Mouse (Mus musculus) neural tube, embryonic 13.5 days (tissue): ENCODE data around the gene Gm11020. TPM values are rescaled to one million over a fixed set of nuclear protein-coding genes. Genes with fewer than 3 reads are reported as not detected.

ENCODE experiments used
- ATAC-seq: fragments of 200-750 bp; cut with Nextera tagmentation; 2 replicates; pipeline ENCODE4 v1.8.0; 2017; ENCODE audit warnings: low read depth, mild to moderate bottlenecking, moderate TSS enrichment, moderate library complexity
- H3K27ac ChIP-seq: fragments of 300-500 bp; sonication (generic); replicated peaks from 2 replicates; pipeline ENCODE4 v1.5.1; 2015; ENCODE audit warnings: moderate library complexity, mild to moderate bottlenecking, inconsistent platforms
- H3K27me3 ChIP-seq: fragments of 300-500 bp; sonication (generic); 2 replicates; pipeline ENCODE4 v1.6.1; 2015; ENCODE audit warnings: mild to moderate bottlenecking, inconsistent platforms
- H3K36me3 ChIP-seq: fragments of 300-500 bp; sonication (generic); 2 replicates; pipeline ENCODE4 v1.6.1; 2015; ENCODE audit warnings: mild to moderate bottlenecking, inconsistent platforms
- H3K4me1 ChIP-seq: fragments of 300-500 bp; sonication (generic); replicated peaks from 2 replicates; pipeline ENCODE4 v1.6.1; 2015; ENCODE audit warnings: inconsistent platforms
- H3K4me2 ChIP-seq: fragments of 300-500 bp; sonication (generic); 2 replicates; pipeline ENCODE4 v1.6.1; 2015; ENCODE audit warnings: inconsistent platforms, mild to moderate bottlenecking, moderate library complexity
- H3K4me3 ChIP-seq: fragments of 300-500 bp; sonication (generic); 2 replicates; pipeline ENCODE4 v1.5.1; 2015; ENCODE audit warnings: mild to moderate bottlenecking, inconsistent platforms
- H3K9ac ChIP-seq: fragments of 300-500 bp; sonication (generic); 2 replicates; pipeline ENCODE4 v1.6.1; 2015; ENCODE audit warnings: moderate library complexity, mild to moderate bottlenecking, inconsistent platforms
- H3K9me3 ChIP-seq: fragments of 300-500 bp; sonication (generic); 2 replicates; pipeline ENCODE4 v1.6.1; 2016; ENCODE audit warnings: inconsistent platforms
- WGBS: fragments of 180-500 bp; shearing (Covaris S2); methylation state at CpG from one replicate; pipeline ENCODE4 v1.1.7; 2015; 5-methylcytosine and 5-hydroxymethylcytosine counted together
- polyA plus RNA-seq: library from polyadenylated mRNA; unstranded; fragments of >200 nt; fragmentation: Nextera tagmentation; extraction: Ambion mirVana; gene quantifications from 2 replicates; pipeline ENCODE4 v1.2.1, GENCODE M21; 2015

Gene Gm11020
- polyA plus RNA-seq, 1 experiment from 2014 or later, result not detected

DNA sequence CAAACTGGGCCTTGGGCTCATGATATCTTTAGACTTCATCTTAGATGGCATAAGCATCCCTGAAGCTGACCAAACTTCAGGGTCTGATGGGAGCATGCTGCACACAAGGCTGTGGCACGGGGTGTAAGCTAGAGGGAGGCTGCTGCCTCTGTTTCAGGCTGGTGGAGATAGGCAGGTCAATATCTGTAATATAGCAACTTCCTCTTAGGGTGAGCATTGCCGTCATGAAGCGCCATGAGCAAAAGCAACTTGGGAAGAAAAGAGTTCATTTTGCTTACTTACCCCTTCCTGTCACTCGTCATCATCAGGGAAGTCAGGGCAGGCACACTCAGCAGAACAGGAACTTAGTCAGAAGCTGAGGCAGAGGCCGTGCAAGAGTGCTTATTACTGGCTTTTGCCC is 12.4 kb downstream of the Gm11020 start:
- no peak overlapping the region for H3K4me3 ChIP-seq
- no peaks in the 10 kb centered on the region for H3K9me3 ChIP-seq
- ATAC-seq, result no peak
- no peak overlapping the region for H3K27ac ChIP-seq
- H3K9ac ChIP-seq, result no peak overlapping the region
- H3K4me2 ChIP-seq, result no peak overlapping the region
- no peaks in the 10 kb centered on the region for H3K27me3 ChIP-seq
- H3K36me3 ChIP-seq, result no peaks in the 10 kb centered on the region
- no peaks in the 10 kb centered on the region for H3K4me1 ChIP-seq
- 85% methylated on average over 5 of the region's 5 CpGs for WGBS

DNA sequence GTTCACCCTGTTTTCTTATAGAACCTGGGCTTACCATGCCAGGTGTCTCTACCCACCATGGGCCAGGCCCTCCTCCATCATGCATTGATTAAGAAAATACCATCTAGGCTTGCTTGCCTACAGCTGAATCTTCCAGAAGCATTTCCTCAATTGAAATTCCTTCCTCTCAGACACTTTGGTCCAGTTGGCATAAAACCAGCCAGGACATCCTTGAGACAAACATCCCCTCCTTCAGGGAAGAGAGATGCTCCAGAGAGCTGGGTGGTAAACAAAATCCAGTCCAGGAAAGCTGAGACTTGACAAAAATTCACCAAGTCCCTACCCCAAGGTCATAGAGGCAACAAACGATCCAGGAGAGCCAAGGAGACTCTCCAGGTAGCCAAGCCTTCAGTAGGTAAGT is 12.8 kb downstream of the Gm11020 start:
- no peak for ATAC-seq
- Histone ChIP-seq H3K4me3 (no peak overlapping the region), H3K9ac (no peak overlapping the region), H3K9me3 (no peaks in the 10 kb centered on the region), H3K4me2 (no peak overlapping the region), H3K27ac (no peak overlapping the region), H3K4me1 (no peaks in the 10 kb centered on the region), H3K27me3 (no peaks in the 10 kb centered on the region), H3K36me3 (no peaks in the 10 kb centered on the region)
- WGBS, result 63% methylated on average over 1 of the region's 1 CpGs

DNA sequence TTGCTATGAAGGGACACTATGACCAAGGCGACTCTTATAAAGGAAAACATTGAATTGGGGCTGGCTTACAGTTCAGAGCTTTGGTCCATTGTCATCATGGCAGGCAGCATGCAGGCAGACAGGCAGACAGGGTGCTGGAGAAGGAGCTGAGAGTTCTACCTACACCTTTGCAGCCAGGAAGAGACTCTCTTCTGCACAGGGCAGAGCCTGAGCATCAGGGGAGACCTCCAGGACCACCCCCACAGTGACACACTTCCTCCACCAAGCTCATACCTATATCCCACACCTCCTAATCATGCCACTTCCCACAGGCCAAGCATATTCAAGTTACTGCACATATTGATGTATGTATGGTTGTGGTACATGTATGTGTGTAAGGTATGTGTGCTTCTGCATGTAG is 15.4 kb downstream of the Gm11020 start:
- H3K27ac ChIP-seq, result no peak overlapping the region
- peaks cover 13% of the 10 kb centered on the region for H3K4me1 ChIP-seq
- no peak overlapping the region for H3K9ac ChIP-seq
- 86% methylated on average over 1 of the region's 1 CpGs for WGBS
- no peak overlapping the region for H3K4me2 ChIP-seq
- H3K27me3 ChIP-seq, result no peaks in the 10 kb centered on the region
- H3K4me3 ChIP-seq, result no peak overlapping the region
- no peak for ATAC-seq
- H3K36me3 ChIP-seq, result no peaks in the 10 kb centered on the region
- H3K9me3 ChIP-seq, result no peaks in the 10 kb centered on the region

DNA sequence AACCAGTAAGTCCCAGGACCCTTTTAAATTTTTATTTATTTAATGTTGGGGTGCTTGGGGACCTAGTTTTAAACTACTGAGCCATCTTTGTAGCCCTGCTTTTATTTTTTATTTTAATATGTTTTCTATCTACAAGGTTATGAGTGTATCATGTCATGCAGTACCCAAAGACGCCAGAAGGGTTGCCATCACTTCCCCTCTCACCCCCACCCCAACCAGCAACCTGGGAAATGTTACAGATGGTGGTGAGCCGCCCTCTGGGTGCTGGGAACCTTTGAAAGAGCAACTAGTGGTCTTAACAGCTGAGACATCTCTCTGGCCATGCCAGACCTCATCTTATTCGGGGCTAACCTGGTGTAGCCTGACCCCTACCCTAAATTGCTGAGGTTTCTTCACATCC is 16.5 kb downstream of the Gm11020 start:
- Histone ChIP-seq H3K36me3 (no peaks in the 10 kb centered on the region), H3K9me3 (no peaks in the 10 kb centered on the region), H3K9ac (no peak overlapping the region), H3K4me2 (no peak overlapping the region), H3K4me3 (no peak overlapping the region), H3K27me3 (no peaks in the 10 kb centered on the region), H3K27ac (no peak overlapping the region), H3K4me1 (peaks cover 13% of the 10 kb centered on the region)
- no peak for ATAC-seq
- 53% methylated on average over 3 of the region's 3 CpGs for WGBS

DNA sequence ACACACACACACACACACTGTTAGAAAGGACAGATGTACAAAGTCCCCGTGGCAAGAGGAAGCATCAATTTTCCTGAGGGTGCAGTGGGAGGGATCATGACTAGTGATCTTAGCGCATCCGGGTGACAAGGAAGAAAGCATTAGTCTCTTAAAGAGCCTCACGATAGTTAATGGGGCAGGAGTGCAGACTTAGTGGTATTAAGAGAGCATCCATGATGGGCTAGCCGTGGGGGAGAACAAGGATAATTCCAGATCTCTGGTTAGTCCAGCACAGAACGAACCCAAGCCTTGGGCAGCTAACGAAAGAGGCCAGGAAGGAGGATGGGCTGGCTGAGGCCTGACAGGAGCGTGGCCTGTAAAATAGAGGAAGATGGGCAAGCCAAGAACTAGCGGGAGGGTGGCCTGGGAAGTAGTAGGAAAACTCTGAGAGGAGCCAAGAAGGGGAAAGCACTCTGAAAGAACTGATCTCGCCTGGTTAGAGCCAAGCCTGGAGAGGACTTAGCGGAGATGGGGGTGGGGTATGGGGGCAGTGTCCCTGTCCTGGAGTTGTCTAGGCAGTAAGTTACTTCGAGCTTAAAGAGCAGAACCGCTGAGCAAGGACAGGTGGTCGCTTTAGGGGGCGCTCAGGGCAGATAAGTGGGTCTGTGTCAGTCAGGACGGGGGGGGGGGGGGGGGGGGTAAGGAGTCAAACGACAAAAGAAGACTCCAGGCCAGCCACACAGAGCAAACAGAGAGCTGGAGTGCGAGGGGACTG is 18.0 kb downstream of the Gm11020 start, which contains the start of gene Cmtm3:
Cmtm3 (plus strand) TSS at position 182 of the 754 bp plus-strand sequence.
- ATAC-seq, result no peak; the same call in 1 of the 2 replicates
- peak within 1 kb of the TSS; percentile 86 for H3K4me2 ChIP-seq
- 20% methylated on average over 16 of the region's 18 CpGs for WGBS

DNA sequence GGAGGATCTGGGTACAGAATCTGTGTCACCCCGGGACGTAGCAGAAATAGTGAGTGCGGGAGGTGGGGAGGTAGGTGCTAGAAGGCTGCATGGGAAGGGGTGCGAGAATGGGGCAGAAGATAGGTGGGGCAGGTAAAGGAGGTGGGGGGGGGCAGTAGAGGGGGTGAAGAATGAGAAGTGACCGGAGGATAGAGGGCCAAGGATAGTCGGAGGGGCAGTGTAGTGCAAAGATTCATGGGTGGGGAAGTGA is 18.5 kb downstream of the Gm11020 start:
- Histone ChIP-seq H3K36me3 (no peaks in the 10 kb centered on the region), H3K4me2 (peak overlapping the region; percentile 86), H3K4me1 (peaks cover 16% of the 10 kb centered on the region), H3K4me3 (peak overlapping the region; percentile 60), H3K27ac (no peak overlapping the region), H3K9ac (peak overlapping the region; percentile 78), H3K27me3 (no peaks in the 10 kb centered on the region), H3K9me3 (no peaks in the 10 kb centered on the region)
- ATAC-seq, result peak; percentile 9
- 0% methylated on average over 6 of the region's 6 CpGs for WGBS

More for the DNA sequence above, 18.0 kb downstream of the Gm11020 start, which contains the start of gene Cmtm3:
- H3K4me1 ChIP-seq, result peaks cover 16% of the 10 kb centered on the region
- peak within 1 kb of the TSS; percentile 60 for H3K4me3 ChIP-seq
- no peaks in the 10 kb centered on the region for H3K36me3 ChIP-seq
- H3K9me3 ChIP-seq, result no peaks in the 10 kb centered on the region
- H3K9ac ChIP-seq, result peak within 1 kb of the TSS; percentile 78
- H3K27me3 ChIP-seq, result no peaks in the 10 kb centered on the region
- no peak within 1 kb of the TSS for H3K27ac ChIP-seq

DNA sequence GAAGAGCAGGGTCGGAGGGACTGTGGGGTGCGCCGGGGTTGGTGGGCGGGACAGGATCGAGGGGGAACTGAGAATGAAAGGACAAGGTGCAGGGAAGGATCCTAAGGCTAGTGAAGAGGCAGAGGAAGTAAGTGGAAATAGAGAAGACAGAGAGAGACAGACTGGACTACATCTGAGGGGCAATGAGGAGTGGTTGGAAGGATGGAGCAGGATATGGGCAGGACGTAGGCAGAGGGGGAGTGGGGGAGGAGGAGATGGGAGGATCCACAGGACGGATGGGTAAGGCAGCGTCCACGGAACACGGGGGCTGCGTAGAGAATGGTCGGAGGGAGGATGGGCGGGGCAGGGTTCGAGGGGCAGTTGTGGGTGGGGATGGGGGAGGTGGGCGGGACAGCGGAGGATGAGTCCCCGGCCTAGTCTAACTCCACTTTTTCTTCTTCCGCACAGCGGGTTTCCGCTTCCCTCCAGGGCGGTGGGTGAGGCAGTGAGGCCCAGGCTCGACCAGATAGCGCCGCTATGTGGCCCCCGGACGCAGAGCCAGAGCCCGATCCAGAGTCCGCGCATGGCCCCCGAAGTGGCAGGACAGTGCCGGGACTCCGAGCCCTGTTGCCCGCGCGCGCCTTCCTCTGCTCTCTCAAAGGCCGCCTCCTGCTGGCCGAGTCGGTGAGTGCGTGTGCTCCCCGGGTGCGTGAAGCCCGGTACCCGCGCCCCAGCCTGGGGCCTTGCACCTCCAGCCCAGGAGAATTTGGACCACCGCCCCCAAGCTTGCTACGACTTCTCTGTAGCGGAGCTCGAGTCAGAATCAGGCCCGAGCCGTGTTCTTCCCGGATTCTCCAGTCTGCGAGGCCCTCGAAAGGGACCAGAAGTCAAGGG is 19.1 kb downstream of the Gm11020 start:
- Histone ChIP-seq H3K27me3 (no peaks in the 10 kb centered on the region), H3K4me3 (peak overlapping the region; percentile 60), H3K4me1 (peaks cover 16% of the 10 kb centered on the region), H3K36me3 (no peaks in the 10 kb centered on the region), H3K9ac (peak overlapping the region; percentile 78), H3K9me3 (no peaks in the 10 kb centered on the region), H3K27ac (peak overlapping the region; percentile 75), H3K4me2 (peak overlapping the region; percentile 86)
- WGBS, result under 1% methylated on average over 51 of the region's 54 CpGs
- peak; percentile 77 for ATAC-seq

DNA sequence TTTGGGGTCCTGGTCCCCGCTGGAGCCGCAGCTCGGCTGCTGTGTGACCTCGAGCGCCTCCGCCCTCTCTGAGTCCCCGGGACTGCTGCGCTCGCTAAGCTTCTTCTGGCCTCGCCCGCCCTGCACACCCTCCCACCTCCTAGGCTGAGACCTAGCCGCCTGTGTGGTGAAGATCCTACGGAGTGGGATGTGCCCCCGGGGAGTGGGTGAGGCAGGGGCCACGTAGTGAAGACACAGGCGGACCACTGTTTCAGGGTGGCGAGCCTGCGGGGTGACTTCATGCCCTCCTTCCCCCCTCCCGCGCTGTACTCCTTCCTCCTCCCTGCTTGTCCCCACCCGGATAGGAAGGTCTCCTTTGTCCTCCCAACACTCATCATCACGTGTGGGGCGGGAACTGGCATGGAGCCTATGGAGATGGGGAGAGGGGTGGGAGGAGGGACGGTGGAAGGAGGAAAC is 19.8 kb downstream of the Gm11020 start:
- ATAC-seq, result peak; percentile 72
- peak overlapping the region; percentile 86 for H3K4me2 ChIP-seq
- under 1% methylated on average over 24 of the region's 24 CpGs for WGBS
- peak overlapping the region; percentile 60 for H3K4me3 ChIP-seq
- H3K9ac ChIP-seq, result peak overlapping the region; percentile 78
- no peaks in the 10 kb centered on the region for H3K36me3 ChIP-seq
- peak overlapping the region; percentile 75 for H3K27ac ChIP-seq
- no peaks in the 10 kb centered on the region for H3K9me3 ChIP-seq
- peaks cover 16% of the 10 kb centered on the region for H3K4me1 ChIP-seq
- H3K27me3 ChIP-seq, result no peaks in the 10 kb centered on the region

DNA sequence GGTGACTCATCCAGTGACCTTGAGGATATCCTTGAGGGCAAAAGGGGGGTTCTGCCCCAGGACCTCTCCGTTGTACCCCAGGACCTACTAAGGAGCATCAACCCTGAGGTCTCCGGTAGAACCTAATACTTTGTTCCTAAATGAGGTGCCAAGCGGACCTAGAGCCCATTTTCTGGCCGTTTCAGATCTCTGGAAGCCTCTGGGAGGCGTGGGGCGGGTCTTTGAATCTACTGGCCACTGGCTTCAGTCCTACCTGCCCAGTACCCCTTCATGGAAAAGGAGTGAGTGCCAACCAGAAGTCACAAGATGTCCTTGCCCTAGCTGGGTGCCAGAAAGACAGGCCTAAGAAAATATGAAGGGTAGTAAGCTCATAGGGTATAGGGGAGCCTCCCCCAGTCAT is 20.3 kb downstream of the Gm11020 start:
- 43% methylated on average over 6 of the region's 6 CpGs for WGBS
- no peak overlapping the region for H3K9ac ChIP-seq
- peak overlapping the region; percentile 60 for H3K4me3 ChIP-seq
- H3K36me3 ChIP-seq, result no peaks in the 10 kb centered on the region
- peak overlapping the region; percentile 86 for H3K4me2 ChIP-seq
- H3K4me1 ChIP-seq, result peaks cover 18% of the 10 kb centered on the region
- H3K27ac ChIP-seq, result no peak overlapping the region
- H3K27me3 ChIP-seq, result no peaks in the 10 kb centered on the region
- ATAC-seq, result no peak
- H3K9me3 ChIP-seq, result no peaks in the 10 kb centered on the region

DNA sequence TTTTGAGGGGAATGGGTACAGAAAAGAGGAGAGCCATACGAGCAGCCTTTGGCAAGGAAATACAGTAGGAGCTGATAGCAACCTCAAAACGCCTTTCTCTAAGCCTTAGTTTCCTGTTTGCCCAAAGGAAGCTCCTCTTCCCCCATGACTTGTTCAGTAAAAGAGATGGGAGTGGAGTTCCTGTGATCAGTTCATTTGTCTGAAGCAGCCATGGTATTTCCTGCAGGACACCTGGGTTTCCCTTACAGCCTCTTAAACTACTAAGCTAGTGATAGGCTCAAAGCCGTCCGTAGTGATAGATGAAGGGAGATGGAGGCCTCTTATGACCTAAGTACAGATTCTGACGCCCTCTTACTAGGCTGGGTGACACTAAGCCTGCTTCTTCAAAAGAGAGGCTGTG is 21.1 kb downstream of the Gm11020 start:
- H3K4me1 ChIP-seq, result peaks cover 20% of the 10 kb centered on the region
- ATAC-seq, result no peak

DNA sequence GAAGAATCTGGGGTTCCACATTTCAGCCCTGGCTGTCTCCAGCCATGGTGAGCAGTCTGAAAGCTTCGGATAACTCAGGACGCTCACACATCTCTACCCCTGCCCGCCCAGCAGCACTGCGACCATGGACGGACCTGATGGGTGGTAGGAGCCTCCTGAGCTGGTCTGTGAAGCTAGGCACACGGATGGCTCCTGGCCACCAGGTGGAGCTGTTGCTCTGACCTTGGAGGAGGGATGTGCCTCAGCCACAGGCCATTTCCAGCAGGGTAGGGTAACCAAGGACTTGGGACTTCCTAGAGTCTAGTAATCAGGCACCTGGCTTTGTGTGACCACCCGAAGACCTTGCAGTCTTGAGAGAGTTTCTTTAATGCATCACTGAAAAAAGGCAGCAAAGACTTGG is 22.6 kb downstream of the Gm11020 start:
- no peak overlapping the region for H3K4me2 ChIP-seq
- no peak overlapping the region for H3K27ac ChIP-seq
- no peaks in the 10 kb centered on the region for H3K27me3 ChIP-seq
- peak; percentile 28; the same call in 1 of the 2 replicates for ATAC-seq
- H3K36me3 ChIP-seq, result peaks cover 6% of the 10 kb centered on the region; the same call in 1 of the 2 replicates
- peaks cover 20% of the 10 kb centered on the region for H3K4me1 ChIP-seq
- H3K9me3 ChIP-seq, result no peaks in the 10 kb centered on the region
- 17% methylated on average over 7 of the region's 7 CpGs for WGBS
- no peak overlapping the region for H3K9ac ChIP-seq
- H3K4me3 ChIP-seq, result no peak overlapping the region

More for the DNA sequence above, 21.1 kb downstream of the Gm11020 start:
- no peak overlapping the region for H3K27ac ChIP-seq
- 82% methylated on average over 5 of the region's 5 CpGs for WGBS
- H3K4me3 ChIP-seq, result no peak overlapping the region
- H3K36me3 ChIP-seq, result no peaks in the 10 kb centered on the region
- H3K9ac ChIP-seq, result no peak overlapping the region
- H3K9me3 ChIP-seq, result no peaks in the 10 kb centered on the region
- no peak overlapping the region for H3K4me2 ChIP-seq
- no peaks in the 10 kb centered on the region for H3K27me3 ChIP-seq

DNA sequence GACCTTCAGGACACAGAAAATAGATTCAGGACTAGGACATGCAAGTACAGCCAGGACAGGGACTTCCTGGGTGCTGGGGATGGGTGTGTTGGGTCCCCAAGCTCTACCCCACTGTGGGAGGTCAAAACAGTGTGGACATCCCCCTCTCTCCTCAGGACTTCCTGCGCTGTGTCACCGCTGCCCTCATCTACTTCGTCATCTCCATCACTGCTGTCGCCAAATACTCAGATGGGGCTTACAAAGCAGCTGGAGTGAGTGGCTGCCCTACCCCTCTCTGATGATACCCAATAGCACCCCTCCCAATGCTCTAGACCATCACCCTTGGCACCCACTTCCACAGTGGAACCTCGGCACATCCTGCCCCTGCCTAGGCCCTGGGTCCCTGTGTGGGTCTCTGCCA is 23.3 kb downstream of the Gm11020 start:
- Histone ChIP-seq H3K4me1 (peaks cover 20% of the 10 kb centered on the region), H3K27ac (no peak overlapping the region), H3K9ac (no peak overlapping the region), H3K4me3 (no peak overlapping the region), H3K36me3 (peaks cover 6% of the 10 kb centered on the region; the same call in 1 of the 2 replicates), H3K9me3 (no peaks in the 10 kb centered on the region), H3K4me2 (no peak overlapping the region), H3K27me3 (no peaks in the 10 kb centered on the region)
- no peak for ATAC-seq
- WGBS, result 88% methylated on average over 5 of the region's 5 CpGs
